Mouse (Mus musculus): ENCODE measurements around the gene Adprh. TPM values are rescaled to one million over a fixed set of nuclear protein-coding genes. Genes with fewer than 3 reads are reported as not detected.

Gene Adprh
- polyA plus RNA-seq, 1 experiment: 53.9 TPM

- Histone ChIP-seq H3K27ac (ENCODE audit: insufficient read depth, low read length) (no peak overlapping the region), H3K4me3 (ENCODE audit: insufficient read depth, low read length) (no peak overlapping the region), H3K4me1 (ENCODE audit: control insufficient read depth, insufficient read depth, low read length) (no peaks in the 10 kb centered on the region)
- TF ChIP-seq POLR2A (IDR thresholded peaks at IDR 0.05; ENCODE audit: low read depth, low read length): no peak
- no peak for TF ChIP-seq CTCF (IDR thresholded peaks at IDR 0.05; ENCODE audit: borderline replicate concordance, insufficient read depth, low read length)
Measured at GRCm38 (mm10) chr16:38467917-38468705, 15.6 kb upstream of the Adprh start.

- no peaks in the 10 kb centered on the region for H3K4me1 ChIP-seq (ENCODE audit: control insufficient read depth, insufficient read depth, low read length)
- TF ChIP-seq POLR2A (IDR thresholded peaks at IDR 0.05; ENCODE audit: low read depth, low read length) (no peak), CTCF (IDR thresholded peaks at IDR 0.05; ENCODE audit: borderline replicate concordance, insufficient read depth, low read length) (no peak)
- no peak overlapping the region for H3K27ac ChIP-seq (ENCODE audit: insufficient read depth, low read length)
- no peak overlapping the region for H3K4me3 ChIP-seq (ENCODE audit: insufficient read depth, low read length)
Measured at GRCm38 (mm10) chr16:38467091-38467916, 14.8 kb upstream of the Adprh start.

DNA sequence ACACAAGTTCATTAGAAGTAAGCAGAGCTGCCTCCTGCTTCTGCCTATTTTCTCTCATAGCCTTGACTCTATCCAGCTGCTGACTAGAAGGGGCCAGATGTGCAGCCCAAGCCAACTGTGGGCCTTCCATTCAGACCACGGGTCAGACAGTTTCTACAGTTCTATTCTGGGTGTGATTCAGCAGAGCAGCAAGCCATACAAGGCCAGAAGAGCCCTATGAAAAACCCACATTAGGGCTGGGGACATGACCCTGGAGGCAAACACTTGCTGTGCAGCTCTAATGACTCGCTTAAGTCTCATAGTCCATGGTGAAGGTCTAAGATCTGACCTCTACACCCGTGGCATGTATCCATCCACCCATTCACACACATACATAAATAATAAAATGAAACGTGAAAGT lies 13.6 kb upstream of the Adprh start:
- TF ChIP-seq CTCF (IDR thresholded peaks at IDR 0.05; ENCODE audit: borderline replicate concordance, insufficient read depth, low read length): no peak
- no peaks in the 10 kb centered on the region for H3K4me1 ChIP-seq (ENCODE audit: control insufficient read depth, insufficient read depth, low read length)
- H3K4me3 ChIP-seq (ENCODE audit: insufficient read depth, low read length): no peak overlapping the region
- no peak overlapping the region for H3K27ac ChIP-seq (ENCODE audit: insufficient read depth, low read length)

DNA sequence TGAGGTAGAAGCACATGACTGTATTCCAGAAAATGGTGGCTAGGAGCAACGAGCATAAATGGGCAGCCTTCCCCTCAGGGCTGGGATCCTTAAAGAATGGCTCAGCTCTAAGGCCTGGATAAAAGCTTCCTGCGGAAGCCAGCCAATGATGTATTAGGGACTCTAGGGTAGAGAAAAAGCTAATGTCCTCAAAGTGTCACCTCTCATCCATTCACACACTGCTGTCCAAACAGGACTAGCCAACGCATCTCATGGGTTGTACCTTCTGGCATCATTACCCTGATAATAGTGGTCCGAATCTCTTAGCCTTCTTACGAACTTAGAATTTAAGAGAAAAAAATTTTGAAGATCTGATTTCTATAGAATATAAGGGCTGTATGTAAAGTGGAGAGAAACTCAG lies 10.8 kb upstream of the Adprh start:
- Histone ChIP-seq H3K4me3 (ENCODE audit: insufficient read depth, low read length) (no peak overlapping the region), H3K4me1 (ENCODE audit: control insufficient read depth, insufficient read depth, low read length) (no peaks in the 10 kb centered on the region; the same call in 1 of the 2 replicates), H3K27ac (ENCODE audit: insufficient read depth, low read length) (no peak overlapping the region)
- TF ChIP-seq CTCF (IDR thresholded peaks at IDR 0.05; ENCODE audit: borderline replicate concordance, insufficient read depth, low read length): no peak
- TF ChIP-seq POLR2A (IDR thresholded peaks at IDR 0.05; ENCODE audit: low read depth, low read length): no peak

DNA sequence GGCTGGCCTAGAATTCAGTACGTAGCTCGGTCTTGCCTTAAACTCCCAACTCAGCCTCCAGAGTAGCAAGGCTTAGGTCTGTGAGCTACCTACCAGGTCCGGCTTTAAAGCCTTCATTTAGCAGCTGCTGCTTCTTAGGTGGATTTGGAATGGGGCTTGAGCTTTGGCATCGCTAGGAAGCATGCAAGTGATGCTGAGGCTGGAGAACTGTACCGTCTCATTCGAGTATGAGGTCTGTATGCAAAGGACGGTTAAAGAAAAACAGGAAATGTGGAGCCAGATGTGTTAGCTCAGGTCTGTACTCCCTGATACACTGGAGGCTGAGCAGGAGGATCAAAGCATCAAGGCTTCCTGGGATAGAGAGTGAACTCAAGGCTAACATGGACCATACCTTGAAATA lies 9.7 kb upstream of the Adprh start:
- no peak overlapping the region for H3K4me3 ChIP-seq (ENCODE audit: insufficient read depth, low read length)
- TF ChIP-seq CTCF (IDR thresholded peaks at IDR 0.05; ENCODE audit: borderline replicate concordance, insufficient read depth, low read length) (no peak), POLR2A (IDR thresholded peaks at IDR 0.05; ENCODE audit: low read depth, low read length) (no peak)
- H3K27ac ChIP-seq (ENCODE audit: insufficient read depth, low read length): no peak overlapping the region
- no peaks in the 10 kb centered on the region; the same call in 1 of the 2 replicates for H3K4me1 ChIP-seq (ENCODE audit: control insufficient read depth, insufficient read depth, low read length)

- Histone ChIP-seq H3K4me1 (ENCODE audit: control insufficient read depth, insufficient read depth, low read length) (no peaks in the 10 kb centered on the region; the same call in 1 of the 2 replicates), H3K27ac (ENCODE audit: insufficient read depth, low read length) (no peak overlapping the region), H3K4me3 (ENCODE audit: insufficient read depth, low read length) (no peak overlapping the region)
- no peak for TF ChIP-seq POLR2A (IDR thresholded peaks at IDR 0.05; ENCODE audit: low read depth, low read length)
- TF ChIP-seq CTCF (IDR thresholded peaks at IDR 0.05; ENCODE audit: borderline replicate concordance, insufficient read depth, low read length): no peak
Measured at GRCm38 (mm10) chr16:38461749-38462148, 9.2 kb upstream of the Adprh start.

DNA sequence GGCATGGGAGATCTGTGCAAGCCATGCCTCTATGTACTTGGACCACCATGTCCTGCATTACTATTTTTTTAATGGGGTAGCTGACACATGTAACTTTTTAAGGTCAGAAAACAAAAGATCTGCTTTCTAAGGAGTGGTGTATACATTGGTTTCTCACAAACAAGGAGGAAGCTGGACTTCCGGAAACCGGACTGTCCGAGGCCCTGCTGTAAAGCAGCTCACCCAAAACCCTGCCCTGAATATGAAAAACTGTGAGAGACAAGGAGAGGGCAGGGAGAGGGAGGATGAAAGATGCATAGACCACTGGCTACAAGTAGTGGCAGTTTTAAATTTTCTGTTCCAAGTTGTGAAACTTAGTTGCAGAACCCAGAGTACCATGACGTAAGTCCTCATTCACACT lies 7.5 kb upstream of the Adprh start:
- H3K4me1 ChIP-seq (ENCODE audit: control insufficient read depth, insufficient read depth, low read length): no peaks in the 10 kb centered on the region; the same call in 1 of the 2 replicates
- H3K27ac ChIP-seq (ENCODE audit: insufficient read depth, low read length): no peak overlapping the region
- TF ChIP-seq CTCF (IDR thresholded peaks at IDR 0.05; ENCODE audit: borderline replicate concordance, insufficient read depth, low read length) (no peak), POLR2A (IDR thresholded peaks at IDR 0.05; ENCODE audit: low read depth, low read length) (no peak)
- H3K4me3 ChIP-seq (ENCODE audit: insufficient read depth, low read length): peak overlapping the region; percentile 41

GRCm38 (mm10) chr16:38458600-38459280 lies 6.2 kb upstream of the Adprh start:
- no peak for TF ChIP-seq CTCF (IDR thresholded peaks at IDR 0.05; ENCODE audit: borderline replicate concordance, insufficient read depth, low read length)
- TF ChIP-seq POLR2A (IDR thresholded peaks at IDR 0.05; ENCODE audit: low read depth, low read length): no peak; the same call in 1 of the 2 replicates
- Histone ChIP-seq H3K27ac (ENCODE audit: insufficient read depth, low read length) (peak overlapping the region; percentile 96), H3K4me3 (ENCODE audit: insufficient read depth, low read length) (peak overlapping the region; percentile 41), H3K4me1 (ENCODE audit: control insufficient read depth, insufficient read depth, low read length) (no peaks in the 10 kb centered on the region; the same call in 1 of the 2 replicates)

- Histone ChIP-seq H3K4me3 (ENCODE audit: insufficient read depth, low read length) (no peak overlapping the region), H3K4me1 (ENCODE audit: control insufficient read depth, insufficient read depth, low read length) (no peaks in the 10 kb centered on the region; the same call in 1 of the 2 replicates), H3K27ac (ENCODE audit: insufficient read depth, low read length) (no peak overlapping the region)
- TF ChIP-seq CTCF (IDR thresholded peaks at IDR 0.05; ENCODE audit: borderline replicate concordance, insufficient read depth, low read length): no peak
- no peak for TF ChIP-seq POLR2A (IDR thresholded peaks at IDR 0.05; ENCODE audit: low read depth, low read length)
Measured at GRCm38 (mm10) chr16:38456812-38457567, 4.5 kb upstream of the Adprh start.
